Mouse (Mus musculus) heart, adult 2 months (tissue): ENCODE results near the gene Glis3.

Experiments
- CTCF ChIP-seq: fragments of 200-600 bp; IDR thresholded peaks from 2 replicates; pipeline ENCODE4 v1.8.1; 2022; ENCODE audit warnings: antibody characterized with exemption, mild to moderate bottlenecking, moderate library complexity
- POLR2A ChIP-seq: fragments of 200-500 bp; IDR thresholded peaks from 2 replicates; pipeline ENCODE4 v1.6.1; 2011; ENCODE audit warnings: mild to moderate bottlenecking, low read depth, low read length, control low read depth; ENCODE audit not compliant: insufficient read depth

DNA sequence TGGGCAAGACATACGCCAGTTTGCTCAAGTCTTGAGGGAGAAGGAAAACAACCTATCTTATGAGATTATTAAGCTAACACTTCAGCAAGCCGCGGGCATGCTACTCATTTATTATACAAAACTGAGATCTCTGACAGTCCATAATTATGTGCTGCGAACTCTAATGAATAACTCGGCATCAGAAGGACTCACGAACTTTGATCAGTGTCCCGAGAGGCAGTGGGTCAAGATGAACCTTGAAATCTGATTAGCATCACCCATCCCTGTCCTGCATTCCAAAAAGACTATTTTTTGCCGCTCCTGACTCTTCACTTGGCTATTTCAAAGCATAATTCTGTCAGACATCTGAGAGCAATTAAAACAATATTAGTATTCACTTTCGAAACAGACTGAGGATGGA is 178.9 kb downstream of the Glis3 start:
- no peak for TF ChIP-seq POLR2A
- no peak for TF ChIP-seq CTCF
